Mouse (Mus musculus) spleen, adult 18-20 months (tissue): ENCODE measurements around the gene Atp5d.

Source experiments
- DNase-seq, 2 experiments: peaks; one replicate each; pipeline ENCODE4 v3.0.0; 2022; ENCODE audit warnings: mixed read lengths in 2 of 2

The Atp5d gene

DNA sequence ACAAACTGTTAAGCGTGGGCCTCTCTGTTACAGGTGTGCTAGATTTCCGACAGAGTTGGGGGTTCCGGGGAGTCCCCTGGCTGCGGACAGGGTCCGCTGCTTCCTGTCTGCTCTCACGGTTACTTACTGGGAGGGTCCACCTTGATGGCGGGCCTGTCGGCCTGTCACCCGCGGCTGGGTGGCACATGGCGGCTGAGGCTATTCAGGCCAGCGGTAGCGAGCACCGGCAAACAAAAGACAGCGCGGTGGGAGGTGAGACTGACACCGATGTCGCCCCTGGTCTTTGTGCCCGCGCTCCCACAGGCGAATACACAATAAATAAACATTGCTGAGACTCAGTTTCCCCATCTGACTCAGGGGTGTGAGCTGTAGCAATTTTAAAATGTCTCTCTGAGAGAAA, 51.6 kb downstream of the Atp5d start:
- DNase-seq = no peak

DNA sequence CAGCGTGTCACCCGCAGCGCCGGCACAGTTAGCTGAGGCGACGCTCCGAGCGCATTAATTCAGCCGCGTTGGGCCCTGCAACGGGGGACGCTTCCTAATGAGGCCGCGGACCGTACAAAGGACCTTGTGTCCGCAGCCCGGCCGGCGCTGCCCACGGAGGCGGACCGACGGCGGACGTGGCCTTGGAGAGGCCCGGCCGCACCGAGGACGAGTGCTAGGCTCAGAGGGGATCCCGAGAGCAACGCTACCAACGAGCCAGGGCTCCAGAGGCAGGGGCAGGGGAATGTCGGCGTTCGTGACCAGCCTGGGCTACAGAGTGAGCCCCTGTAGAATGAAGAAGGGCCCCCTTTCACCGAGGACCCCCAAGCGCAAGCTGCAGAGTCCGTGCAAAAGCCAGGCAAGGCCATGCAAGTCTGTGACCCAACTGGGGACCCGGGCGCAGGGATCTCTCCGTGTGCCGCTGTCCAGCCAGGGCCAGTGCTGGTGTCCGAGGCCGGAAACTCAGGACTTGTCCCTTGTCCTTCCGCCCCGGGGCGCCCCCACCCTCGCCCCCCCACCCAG, 52.1 kb downstream of the Atp5d start:
- DNase-seq = no peak

DNA sequence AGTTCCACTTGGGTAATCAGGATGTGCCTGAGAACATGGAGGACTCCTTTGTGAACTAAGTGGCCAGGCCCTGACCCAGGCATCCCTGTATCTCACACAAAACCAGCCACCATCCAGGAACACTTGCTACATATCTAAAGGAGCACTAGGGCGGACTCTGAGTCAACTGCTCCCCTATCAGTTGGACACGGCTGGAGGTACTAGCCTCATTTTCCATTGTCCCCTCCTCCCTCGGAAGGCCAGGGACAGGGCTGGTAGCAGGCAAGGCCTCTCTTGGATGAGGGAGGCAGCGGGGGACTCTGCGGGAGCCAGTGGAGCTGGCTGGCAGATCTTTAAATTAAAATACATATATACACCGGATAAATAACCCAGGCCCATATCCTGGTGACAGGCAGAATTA, 55.5 kb downstream of the Atp5d start:
- no peak for DNase-seq

DNA sequence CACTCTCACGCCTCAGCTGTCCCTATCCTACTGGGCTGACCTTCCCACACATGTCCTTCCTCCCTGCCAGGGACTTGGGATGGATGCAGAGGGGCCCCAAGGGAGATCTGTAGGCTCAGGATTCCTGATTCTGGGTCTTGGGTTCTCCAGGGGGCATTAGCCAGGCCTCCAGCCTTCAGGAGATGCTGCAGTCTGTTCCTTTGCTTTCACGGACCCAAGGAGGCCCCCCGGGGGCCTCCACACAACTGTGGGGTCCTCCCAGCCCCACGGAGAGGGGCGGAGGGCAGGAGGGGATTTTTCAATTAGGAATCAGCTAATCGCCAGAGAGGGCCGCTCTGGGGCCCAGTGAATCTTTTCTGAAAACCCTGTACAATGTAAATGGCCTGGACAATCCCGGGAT, 56.0 kb downstream of the Atp5d start:
- DNase-seq = no peak
